Mouse (Mus musculus) heart, embryonic 14.5 days (tissue): ENCODE measurements around the gene Gjd2. TPM values are rescaled to one million over a fixed set of nuclear protein-coding genes. Genes with fewer than 3 reads are reported as not detected.

Source experiments
- ATAC-seq: fragments of 200-750 bp; cut with Nextera tagmentation; 2 replicates; pipeline ENCODE4 v1.8.0; 2017; ENCODE audit warnings: low read depth, moderate TSS enrichment; ENCODE audit not compliant: insufficient number of reproducible peaks, insufficient read depth, low FRiP score
- H3K27ac ChIP-seq, 2 experiments: fragments of 200-500 bp in 1 of 2; fragments of 300-500 bp in 1 of 2; sonication (generic) in 1 of 2; replicated peaks in 1 of 2; 2 replicates each; pipeline ENCODE4 v1.5.1; 2012 to 2014; ENCODE audit warnings: low read depth in 2 of 2, low read length in 2 of 2, control low read depth in 1 of 2, mild to moderate bottlenecking in 1 of 2, mixed read lengths in 1 of 2; ENCODE audit not compliant: control insufficient read depth in 1 of 2, insufficient read depth in 1 of 2
- H3K27me3 ChIP-seq: fragments of 300-500 bp; sonication (generic); 2 replicates; pipeline ENCODE4 v1.6.1; 2014; ENCODE audit warnings: mild to moderate bottlenecking, low read length, control low read depth; ENCODE audit not compliant: control insufficient read depth, insufficient read depth
- H3K36me3 ChIP-seq: fragments of 300-500 bp; sonication (generic); 2 replicates; pipeline ENCODE4 v1.6.1; 2014; ENCODE audit warnings: mild to moderate bottlenecking, control low read depth, low read length, mixed read lengths; ENCODE audit not compliant: control insufficient read depth, insufficient read depth
- H3K4me1 ChIP-seq, 2 experiments: fragments of 200-500 bp in 1 of 2; fragments of 300-500 bp in 1 of 2; sonication (generic) in 1 of 2; 2 replicates each; pipeline ENCODE4 v1.6.1; 2012 to 2014; ENCODE audit warnings: low read length in 2 of 2, control low read depth in 1 of 2, mixed read lengths in 1 of 2; ENCODE audit not compliant: control insufficient read depth in 2 of 2, insufficient read depth in 2 of 2
- H3K4me2 ChIP-seq: fragments of 300-500 bp; sonication (generic); 2 replicates; pipeline ENCODE4 v1.6.1; 2014; ENCODE audit warnings: mild to moderate bottlenecking, low read length
- H3K4me3 ChIP-seq, 2 experiments: fragments of 200-500 bp in 1 of 2; fragments of 300-500 bp in 1 of 2; sonication (generic) in 1 of 2; 2 replicates each; pipeline ENCODE4 v1.5.1; 2012 to 2014; ENCODE audit warnings: low read length in 2 of 2, mild to moderate bottlenecking in 2 of 2, control low read depth in 1 of 2, low read depth in 1 of 2, moderate library complexity in 1 of 2; ENCODE audit not compliant: control insufficient read depth in 1 of 2, insufficient read depth in 1 of 2
- H3K9ac ChIP-seq: fragments of 300-500 bp; sonication (generic); 2 replicates; pipeline ENCODE4 v1.6.1; 2014; ENCODE audit warnings: mild to moderate bottlenecking, low read length
- H3K9me3 ChIP-seq: fragments of 300-500 bp; sonication (generic); 2 replicates; pipeline ENCODE4 v1.6.1; 2016; ENCODE audit warnings: low read length, control low read depth; ENCODE audit not compliant: control insufficient read depth
- WGBS: fragments of 180-500 bp; shearing (Covaris S2); extraction: QIAGEN DNeasy Blood & Tissue Kit; methylation state at CpG from one replicate; pipeline ENCODE4 v1.1.7; 2014; 5-methylcytosine and 5-hydroxymethylcytosine counted together
- polyA plus RNA-seq: library from polyadenylated mRNA; unstranded; fragments of >200 nt; fragmentation: Nextera tagmentation; extraction: Ambion mirVana; gene quantifications from 2 replicates; pipeline ENCODE4 v1.2.1, GENCODE M21; 2014

The Gjd2 gene
- polyA plus RNA-seq, 1 experiment from 2014 or later = not detected

DNA sequence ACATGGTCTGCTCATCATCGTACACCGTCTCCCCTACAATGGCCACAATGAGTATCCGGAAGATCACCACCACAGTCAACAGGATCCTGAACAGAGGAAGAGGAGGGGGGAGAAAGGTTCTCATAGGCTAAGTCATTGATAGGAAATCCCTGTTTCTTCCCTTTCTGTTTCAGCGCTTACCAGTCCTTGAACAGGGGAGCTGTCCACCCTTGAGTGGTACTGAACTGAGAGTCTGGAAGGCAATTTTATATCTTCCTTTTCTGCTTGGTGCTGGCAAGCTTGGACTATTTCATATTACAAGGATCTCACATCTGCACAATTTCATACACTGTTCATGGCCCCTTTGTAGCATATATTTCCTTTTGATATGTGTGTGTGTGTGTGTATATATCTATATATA is 1.6 kb downstream of the Gjd2 start:
- H3K36me3 ChIP-seq = no peaks in the 10 kb centered on the region
- no peak for ATAC-seq
- 34% methylated on average over 4 of the region's 4 CpGs for WGBS
- H3K9ac ChIP-seq = no peak overlapping the region
- peaks cover 49% of the 10 kb centered on the region for H3K27me3 ChIP-seq
- H3K27ac ChIP-seq = no peak overlapping the region
- no peak overlapping the region for H3K4me2 ChIP-seq
- H3K4me3 ChIP-seq = no peak overlapping the region
- H3K9me3 ChIP-seq = no peaks in the 10 kb centered on the region
- H3K4me1 ChIP-seq = peaks cover 0 to 12% of the 10 kb centered on the region in 2 experiments; a peak in 1 of 4 replicates

DNA sequence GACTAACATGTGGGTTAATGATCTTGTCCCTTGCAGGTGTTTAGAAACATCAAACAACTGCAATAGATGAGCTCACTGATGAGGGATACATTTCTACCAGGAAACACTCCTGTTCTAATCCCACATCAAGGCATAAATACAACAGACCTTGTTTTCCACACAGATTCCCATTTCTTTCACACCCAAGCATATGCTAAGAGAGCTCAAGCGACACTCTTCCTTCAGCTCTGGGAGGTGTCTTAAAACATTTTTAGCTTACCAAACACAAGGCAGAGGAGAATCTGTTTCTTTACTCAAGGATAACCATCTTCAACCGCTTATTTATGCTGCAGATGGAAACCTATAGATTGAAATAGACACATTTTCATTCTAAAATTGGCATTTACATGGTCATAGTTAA is 5.1 kb downstream of the Gjd2 start:
- Histone ChIP-seq H3K9ac (no peak overlapping the region), H3K9me3 (no peaks in the 10 kb centered on the region), H3K36me3 (no peaks in the 10 kb centered on the region), H3K27me3 (peaks cover 19% of the 10 kb centered on the region), H3K27ac (no peak overlapping the region), H3K4me1 (peaks cover 0 to 6% of the 10 kb centered on the region in 2 experiments; a peak in 1 of 4 replicates), H3K4me2 (no peak overlapping the region), H3K4me3 (no peak overlapping the region)
- 71% methylated on average over 2 of the region's 2 CpGs for WGBS
- no peak for ATAC-seq

DNA sequence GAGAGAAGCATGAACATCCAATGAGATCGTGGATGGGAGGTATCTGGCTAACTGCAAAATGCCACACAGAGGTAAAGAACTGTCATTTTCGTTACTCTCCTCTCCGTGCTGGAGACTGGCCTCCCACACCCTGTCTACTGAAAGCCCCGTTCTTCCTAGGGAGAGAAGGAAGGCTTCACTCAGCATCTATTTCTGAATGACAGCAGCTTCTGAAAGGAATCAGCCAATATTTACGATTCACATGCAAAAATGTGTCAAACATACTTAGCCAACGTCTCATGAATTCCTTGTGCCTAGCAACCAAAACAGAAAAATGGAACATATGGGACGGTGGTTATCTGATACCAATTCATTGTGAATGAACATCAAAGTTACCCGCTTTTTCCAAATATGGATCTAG is 15.9 kb downstream of the Gjd2 start:
- no peak overlapping the region for H3K9ac ChIP-seq
- ATAC-seq = no peak
- no peak overlapping the region for H3K27ac ChIP-seq
- WGBS = 51% methylated on average over 8 of the region's 8 CpGs
- no peaks in the 10 kb centered on the region for H3K36me3 ChIP-seq
- no peaks in the 10 kb centered on the region for H3K27me3 ChIP-seq
- no peaks in the 10 kb centered on the region for H3K4me1 ChIP-seq
- H3K4me2 ChIP-seq = no peak overlapping the region
- no peaks in the 10 kb centered on the region for H3K9me3 ChIP-seq
- H3K4me3 ChIP-seq = no peak overlapping the region

DNA sequence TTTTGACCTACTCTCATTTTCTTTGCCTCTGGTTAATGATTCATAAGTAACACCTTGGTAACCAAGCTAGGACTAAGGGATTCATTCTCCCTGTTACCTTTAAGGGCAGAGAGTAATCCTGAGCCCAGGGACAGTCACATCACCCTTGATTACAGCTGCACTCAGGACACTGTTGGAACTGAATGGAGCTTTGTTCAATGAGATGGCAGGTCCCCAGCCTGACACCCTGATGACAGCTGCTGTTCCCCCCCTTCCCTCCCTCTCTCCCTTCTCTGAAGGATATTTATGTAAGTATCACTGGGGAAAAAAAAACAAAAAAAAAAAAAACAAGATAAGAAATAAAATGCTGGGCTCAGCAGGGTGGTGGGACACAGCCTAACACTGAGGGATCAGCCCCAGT is 16.5 kb downstream of the Gjd2 start:
- Histone ChIP-seq H3K4me3 (no peak overlapping the region), H3K27ac (no peak overlapping the region), H3K9ac (no peak overlapping the region), H3K27me3 (no peaks in the 10 kb centered on the region), H3K4me1 (no peaks in the 10 kb centered on the region), H3K36me3 (no peaks in the 10 kb centered on the region), H3K9me3 (no peaks in the 10 kb centered on the region), H3K4me2 (no peak overlapping the region)
- ATAC-seq = no peak

DNA sequence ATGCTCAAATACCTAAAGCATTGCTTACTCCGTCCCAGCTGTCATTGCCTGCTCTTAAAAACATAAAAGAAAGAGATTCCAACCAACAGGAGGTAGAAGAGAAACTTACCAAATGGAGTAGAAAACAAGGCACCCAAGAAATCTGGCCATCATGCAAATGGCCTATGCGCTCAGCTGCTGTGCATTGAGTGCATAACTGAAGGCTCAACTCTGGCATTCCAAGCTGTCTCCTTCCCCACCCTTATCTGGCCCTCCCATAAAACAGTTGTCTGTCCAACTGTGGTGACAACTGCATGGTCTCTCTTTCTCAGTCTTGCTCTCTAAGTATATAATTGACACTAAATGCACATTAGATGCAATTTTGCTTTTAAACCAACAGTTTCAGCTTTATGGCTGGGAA is 28.5 kb downstream of the Gjd2 start:
- Histone ChIP-seq H3K4me2 (no peak overlapping the region), H3K27me3 (no peaks in the 10 kb centered on the region), H3K9me3 (no peaks in the 10 kb centered on the region), H3K27ac (no peak overlapping the region), H3K4me3 (no peak overlapping the region), H3K4me1 (peaks cover 10 to 20% of the 10 kb centered on the region in 2 experiments), H3K36me3 (no peaks in the 10 kb centered on the region), H3K9ac (no peak overlapping the region)
- WGBS = 64% methylated on average over 2 of the region's 2 CpGs
- no peak for ATAC-seq

DNA sequence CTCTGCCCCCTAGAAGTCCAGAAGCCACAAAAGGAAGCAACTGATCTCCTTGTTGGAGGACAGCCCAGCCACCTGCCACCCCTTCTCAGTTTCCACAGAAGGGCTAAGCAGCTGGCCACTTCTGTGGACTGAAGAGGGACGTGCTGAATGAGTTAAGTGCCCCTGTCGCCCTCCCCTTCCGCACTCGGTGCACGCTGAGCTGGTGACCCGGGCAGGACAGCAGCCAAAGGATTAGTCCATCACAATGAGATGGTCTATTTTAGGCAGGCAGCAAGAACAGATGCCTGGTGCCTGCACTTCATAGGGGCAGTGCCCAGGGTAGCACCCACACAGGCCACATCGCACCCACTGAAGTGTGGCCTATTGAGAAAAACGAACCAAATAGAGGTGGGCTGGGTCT is 32.8 kb downstream of the Gjd2 start:
- Histone ChIP-seq H3K9ac (no peak overlapping the region), H3K9me3 (no peaks in the 10 kb centered on the region), H3K27me3 (no peaks in the 10 kb centered on the region), H3K4me3 (no peak overlapping the region), H3K36me3 (no peaks in the 10 kb centered on the region), H3K4me2 (peak overlapping the region; percentile 18; the same call in 1 of the 2 replicates), H3K27ac (peak overlapping the region; percentile 79 to 80), H3K4me1 (peaks cover 15 to 21% of the 10 kb centered on the region in 2 experiments)
- peak; percentile 89 for ATAC-seq
- 29% methylated on average over 8 of the region's 8 CpGs for WGBS

DNA sequence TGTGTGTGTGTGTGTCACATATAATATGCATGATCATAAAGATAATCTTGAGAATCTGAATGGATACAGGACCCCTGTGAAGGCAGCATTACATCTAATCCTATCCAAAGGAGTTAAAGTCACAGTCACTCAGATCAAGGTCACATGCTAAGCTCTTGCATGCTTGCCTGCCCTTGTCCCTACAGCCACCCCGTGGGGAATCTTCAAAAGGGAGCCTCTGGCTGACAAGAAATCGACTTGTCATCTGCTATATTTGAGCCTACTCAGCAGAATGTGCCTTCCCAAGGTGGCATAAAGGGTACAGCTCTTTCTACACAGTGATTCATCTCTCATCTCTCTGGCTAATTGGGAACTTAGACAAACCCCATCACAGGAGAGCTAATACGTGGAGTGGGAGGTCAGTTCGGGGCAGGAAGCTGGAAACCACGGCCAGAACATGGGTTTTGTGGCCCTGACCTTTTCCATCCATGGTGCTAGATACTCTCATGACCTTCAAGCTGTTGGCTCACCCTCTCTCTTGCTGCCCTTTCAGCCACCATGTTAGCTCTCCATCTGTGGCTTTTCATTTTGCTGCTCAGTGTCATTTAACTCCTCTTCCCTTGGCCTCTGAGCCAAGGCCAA is 35.2 kb downstream of the Gjd2 start:
- H3K9ac ChIP-seq = no peak overlapping the region
- no peak for ATAC-seq

DNA sequence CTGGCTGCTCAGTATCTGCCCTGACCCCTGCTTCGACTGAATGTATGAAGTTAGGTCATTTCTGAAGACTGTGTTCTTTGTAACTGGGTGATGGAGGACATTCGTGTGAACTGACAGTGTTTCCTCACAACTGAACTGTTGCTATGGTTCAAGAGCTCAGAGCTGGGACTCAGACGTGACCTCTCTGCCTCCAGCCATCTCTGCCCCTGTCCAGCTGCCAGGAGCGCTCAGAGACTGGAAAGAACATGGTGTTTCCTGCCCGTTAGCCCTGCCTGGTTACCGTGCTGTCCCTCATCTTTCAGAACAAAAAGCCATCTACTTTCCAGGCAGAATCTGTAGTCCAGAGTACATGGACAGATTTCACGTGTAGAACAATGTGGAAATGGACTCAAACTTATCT is 39.5 kb downstream of the Gjd2 start:
- H3K4me2 ChIP-seq = no peak overlapping the region
- ATAC-seq = no peak
- WGBS = 54% methylated on average over 7 of the region's 7 CpGs
- H3K4me3 ChIP-seq = no peak overlapping the region
- no peak overlapping the region for H3K27ac ChIP-seq
- H3K9me3 ChIP-seq = no peaks in the 10 kb centered on the region
- peaks cover 7% of the 10 kb centered on the region in 2 experiments; a peak in 3 of 4 replicates for H3K4me1 ChIP-seq
- no peaks in the 10 kb centered on the region for H3K27me3 ChIP-seq
- H3K9ac ChIP-seq = no peak overlapping the region
- H3K36me3 ChIP-seq = no peaks in the 10 kb centered on the region

More for the DNA sequence above, 35.2 kb downstream of the Gjd2 start:
- H3K27me3 ChIP-seq = no peaks in the 10 kb centered on the region
- H3K4me2 ChIP-seq = no peak overlapping the region
- H3K27ac ChIP-seq = 0 out of 4 replicates have a peak overlapping the region, but pooled peaks of 1 of the 2 experiments have one; percentile 19
- H3K9me3 ChIP-seq = no peaks in the 10 kb centered on the region
- peaks cover 9 to 13% of the 10 kb centered on the region in 2 experiments; a peak in 3 of 4 replicates for H3K4me1 ChIP-seq
- 46% methylated on average over 5 of the region's 5 CpGs for WGBS
- no peaks in the 10 kb centered on the region for H3K36me3 ChIP-seq
- no peak overlapping the region for H3K4me3 ChIP-seq
